Mouse (Mus musculus): ENCODE measurements around the gene Hspa1l.

DNA sequence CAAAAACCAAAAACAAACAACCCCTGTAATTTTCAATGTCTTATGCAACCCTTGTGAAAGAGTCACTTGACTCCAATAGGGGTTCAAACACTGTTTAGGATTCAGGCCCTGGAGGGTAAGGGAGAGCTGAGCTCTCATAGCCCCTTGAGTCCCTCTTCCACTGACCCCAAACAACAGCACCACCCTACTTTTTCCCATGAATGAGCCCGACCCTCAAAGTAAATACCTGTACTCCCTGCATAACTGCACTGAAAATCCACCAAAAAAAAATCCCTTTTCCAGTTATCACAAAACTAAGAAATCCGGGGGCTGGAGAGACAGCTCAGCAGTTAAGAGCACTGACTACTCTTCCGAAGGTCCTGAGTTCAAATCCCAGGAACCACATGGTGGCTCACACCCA, 16.6 kb upstream of the Hspa1l start:
- TF ChIP-seq CTCF (IDR thresholded peaks at IDR 0.05; ENCODE audit: insufficient read depth, low read depth, low read length): no peak
- TF ChIP-seq POLR2A (IDR thresholded peaks at IDR 0.05; ENCODE audit: insufficient read depth, low read depth, low read length): no peak
